11 mouse cellular contexts compared by ENCODE assay signal in the genomic region with DNA sequence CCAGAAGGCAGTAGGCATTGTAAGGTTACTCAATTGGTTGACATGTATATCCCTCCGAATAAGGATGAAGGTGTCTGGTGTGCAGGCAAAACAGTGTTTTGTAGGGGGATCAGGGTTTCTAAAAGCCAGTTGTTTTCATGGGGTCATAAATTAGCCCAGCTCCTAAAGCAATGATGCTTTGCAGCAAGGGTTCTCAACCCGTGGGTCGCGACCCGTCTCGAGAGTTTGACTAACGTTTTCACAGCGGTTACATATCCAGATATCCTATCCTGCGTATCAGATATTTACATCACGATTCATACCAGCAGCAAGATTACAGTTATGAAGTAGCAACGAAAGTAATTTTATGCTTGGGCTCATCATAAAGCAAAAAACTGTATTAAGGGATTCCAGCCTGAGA. TPM values are rescaled to one million over a fixed set of nuclear protein-coding genes. Genes with fewer than 3 reads are reported as not detected.
DNase-seq lines count a peak whose midpoint lies in the region; ATAC-seq lines count a peak whose summit lies in the region.
"Had no signal": no experiment of that assay in that cellular context is flagged by ENCODE, and none has a peak within 500 bp of the region (broad histone marks: within the 10 kb centered on the region; RNA-seq: fewer than 3 reads in every experiment).

No protein-coding gene starts in this region.

- no peak for DNase-seq in hindbrain, embryonic 11.5 days (ENCODE audit: low spot score)
- DNase-seq in gastrocnemius, postnatal 4 days (ENCODE audit: low spot score in 2 of 2): no peak
- DNase-seq: adrenal gland, postnatal 10 days; cerebellum, postnatal 14 days; gastrocnemius, postnatal 36 days; lung, postnatal 14 days had no signal

- no peaks in the 10 kb centered on the region for H3K36me3 ChIP-seq in hindbrain, embryonic 13.5 days
- H3K36me3 ChIP-seq in hindbrain, embryonic 11.5 days (ENCODE audit: control insufficient read depth, insufficient read depth, low read length): no peaks in the 10 kb centered on the region
- H3K36me3 ChIP-seq in megakaryocyte, embryonic 14.5 days (replicated peaks; ENCODE audit: low read length): no peaks in the 10 kb centered on the region
- H3K36me3 ChIP-seq in hindbrain, embryonic 15.5 days: no peaks in the 10 kb centered on the region
- no peaks in the 10 kb centered on the region for H3K36me3 ChIP-seq in neural tube, embryonic 14.5 days (ENCODE audit: control insufficient read depth, insufficient read depth, low read length)

- no peak overlapping the region for H3K4me3 ChIP-seq in hindbrain, embryonic 13.5 days
- no peak overlapping the region for H3K4me3 ChIP-seq in hindbrain, embryonic 11.5 days (ENCODE audit: low read depth, low read length)
- peak overlapping the region; percentile 14 for H3K4me3 ChIP-seq in megakaryocyte, embryonic 14.5 days (replicated peaks)
- 0 out of 2 replicates have a peak overlapping the region, but pooled peaks have one; percentile 64 for H3K4me3 ChIP-seq in hindbrain, embryonic 15.5 days
- no peak overlapping the region for H3K4me3 ChIP-seq in neural tube, embryonic 14.5 days (ENCODE audit: low read depth, low read length)

- no peak for ATAC-seq in hindbrain, embryonic 13.5 days (ENCODE audit: low FRiP score)
- ATAC-seq in hindbrain, embryonic 11.5 days (ENCODE audit: low FRiP score): no peak
- ATAC-seq in megakaryocyte, adult 5-6 weeks (ENCODE audit: poor library complexity, severe bottlenecking): no peak
- no peak for ATAC-seq in hindbrain, embryonic 15.5 days (ENCODE audit: low FRiP score, low read depth)
- ATAC-seq in neural tube, embryonic 14.5 days (ENCODE audit: low read depth): no peak

- H3K4me2 ChIP-seq in hindbrain, embryonic 13.5 days: peak overlapping the region; percentile 65
- H3K4me2 ChIP-seq in hindbrain, embryonic 11.5 days (replicated peaks; ENCODE audit: low read depth, low read length): no peak overlapping the region
- H3K4me2 ChIP-seq in hindbrain, embryonic 15.5 days: peak overlapping the region; percentile 83
- H3K4me2 ChIP-seq in neural tube, embryonic 14.5 days (ENCODE audit: low read depth, low read length): peak overlapping the region; percentile 72

- H3K27me3 ChIP-seq in hindbrain, embryonic 13.5 days: peaks cover 15% of the 10 kb centered on the region
- H3K27me3 ChIP-seq in hindbrain, embryonic 11.5 days (ENCODE audit: control insufficient read depth, insufficient read depth, low read length): no peaks in the 10 kb centered on the region
- peaks cover 44% of the 10 kb centered on the region for H3K27me3 ChIP-seq in megakaryocyte, embryonic 14.5 days (replicated peaks)
- H3K27me3 ChIP-seq in hindbrain, embryonic 15.5 days: peaks cover 6% of the 10 kb centered on the region; the same call in 1 of the 2 replicates
- no peaks in the 10 kb centered on the region for H3K27me3 ChIP-seq in neural tube, embryonic 14.5 days (ENCODE audit: control insufficient read depth, insufficient read depth, low read length)

- peaks cover 5% of the 10 kb centered on the region for H3K4me1 ChIP-seq in hindbrain, embryonic 13.5 days (replicated peaks)
- H3K4me1 ChIP-seq in hindbrain, embryonic 11.5 days (replicated peaks; ENCODE audit: control insufficient read depth, insufficient read depth, low read length): no peaks in the 10 kb centered on the region
- H3K4me1 ChIP-seq in megakaryocyte, embryonic 14.5 days: peaks cover 15% of the 10 kb centered on the region
- peaks cover 7% of the 10 kb centered on the region; the same call in 1 of the 2 replicates for H3K4me1 ChIP-seq in hindbrain, embryonic 15.5 days (replicated peaks)
- H3K4me1 ChIP-seq in neural tube, embryonic 14.5 days (ENCODE audit: control insufficient read depth, insufficient read depth, low read length): no peaks in the 10 kb centered on the region

- WGBS in hindbrain, embryonic 13.5 days: 70% methylated on average over 11 of the region's 11 CpGs
- 70% methylated on average over 11 of the region's 11 CpGs for WGBS in hindbrain, embryonic 11.5 days
- WGBS in hindbrain, embryonic 15.5 days: 76% methylated on average over 11 of the region's 11 CpGs
- 61% methylated on average over 11 of the region's 11 CpGs for WGBS in neural tube, embryonic 14.5 days

- no peak overlapping the region for H3K27ac ChIP-seq in hindbrain, embryonic 13.5 days
- no peak overlapping the region for H3K27ac ChIP-seq in hindbrain, embryonic 11.5 days (ENCODE audit: low read depth, low read length)
- no peak overlapping the region for H3K27ac ChIP-seq in hindbrain, embryonic 15.5 days (replicated peaks)
- H3K27ac ChIP-seq in neural tube, embryonic 14.5 days (ENCODE audit: low read depth, low read length): no peak overlapping the region

- H3K9me3 ChIP-seq in hindbrain, embryonic 13.5 days: no peaks in the 10 kb centered on the region
- H3K9me3 ChIP-seq in hindbrain, embryonic 11.5 days (ENCODE audit: control insufficient read depth, low read length): no peaks in the 10 kb centered on the region
- no peaks in the 10 kb centered on the region for H3K9me3 ChIP-seq in megakaryocyte, embryonic 14.5 days
- no peaks in the 10 kb centered on the region for H3K9me3 ChIP-seq in hindbrain, embryonic 15.5 days
- no peaks in the 10 kb centered on the region for H3K9me3 ChIP-seq in neural tube, embryonic 14.5 days (ENCODE audit: control insufficient read depth, low read length)

- no peak overlapping the region for H3K9ac ChIP-seq in hindbrain, embryonic 13.5 days
- H3K9ac ChIP-seq in hindbrain, embryonic 11.5 days (ENCODE audit: low read depth, low read length): no peak overlapping the region
- no peak overlapping the region for H3K9ac ChIP-seq in hindbrain, embryonic 15.5 days
- H3K9ac ChIP-seq in neural tube, embryonic 14.5 days (replicated peaks; ENCODE audit: low read depth, low read length): no peak overlapping the region

RNA-seq across cellular contexts. Expression of a gene that starts 19.9 kb away (rescaled TPM):
- 91.9 and 94.2 TPM in 2 replicates for polyA plus RNA-seq in hindbrain, embryonic 13.5 days (2015; fragmentation: Nextera tagmentation; extraction: Ambion mirVana)
- 86.2 and 89.5 TPM in 2 replicates for polyA plus RNA-seq in hindbrain, embryonic 11.5 days (2014; fragmentation: Nextera tagmentation; extraction: Ambion mirVana)
- 19.9 TPM in 1 of 2 replicates, not detected in the other for polyA plus RNA-seq in megakaryocyte, embryonic 14.5 days (2012; ENCODE audit: insufficient read depth, low replicate concordance)
- total RNA-seq in megakaryocyte, adult 5-6 weeks (2015): 32.1 and 37.8 TPM in 2 replicates
- total RNA-seq in megakaryocyte, adult 5-6 weeks (2017): 56.4 and 65.2 TPM in 2 replicates
- polyA plus RNA-seq in hindbrain, embryonic 15.5 days (2015; fragmentation: Nextera tagmentation; extraction: Ambion mirVana): 77.9 and 80.4 TPM in 2 replicates
- 78.6 and 81.5 TPM in 2 replicates for polyA plus RNA-seq in neural tube, embryonic 14.5 days (2014; fragmentation: Nextera tagmentation; extraction: Ambion mirVana)
- 10 to 100 TPM; 46.4 to 51.3 TPM for total RNA-seq in gastrocnemius, postnatal 4 days (2021)

Comparison
In these comparisons a context has a peak if more than half of its experiments do, and no peak if none do; other contexts are left out.
1. H3K4me3 ChIP-seq: peak in megakaryocyte, embryonic 14.5 days (single experiment) and hindbrain, embryonic 15.5 days (single experiment); none in hindbrain, embryonic 13.5 days (single experiment), hindbrain, embryonic 11.5 days (single experiment) and neural tube, embryonic 14.5 days (single experiment).